Mouse (Mus musculus) heart, adult 2 months (tissue): ENCODE data around the gene Ccno.
A peak's percentile ranks its signal among the peaks of the same experiment; 100 is the strongest.

Experiments
- CTCF ChIP-seq: fragments of 200-600 bp; IDR thresholded peaks from 2 replicates; pipeline ENCODE4 v1.8.1; 2022; ENCODE audit warnings: antibody characterized with exemption, mild to moderate bottlenecking, moderate library complexity
- POLR2A ChIP-seq: fragments of 200-500 bp; IDR thresholded peaks from 2 replicates; pipeline ENCODE4 v1.6.1; 2011; ENCODE audit warnings: mild to moderate bottlenecking, low read depth, low read length, control low read depth; ENCODE audit not compliant: insufficient read depth

DNA sequence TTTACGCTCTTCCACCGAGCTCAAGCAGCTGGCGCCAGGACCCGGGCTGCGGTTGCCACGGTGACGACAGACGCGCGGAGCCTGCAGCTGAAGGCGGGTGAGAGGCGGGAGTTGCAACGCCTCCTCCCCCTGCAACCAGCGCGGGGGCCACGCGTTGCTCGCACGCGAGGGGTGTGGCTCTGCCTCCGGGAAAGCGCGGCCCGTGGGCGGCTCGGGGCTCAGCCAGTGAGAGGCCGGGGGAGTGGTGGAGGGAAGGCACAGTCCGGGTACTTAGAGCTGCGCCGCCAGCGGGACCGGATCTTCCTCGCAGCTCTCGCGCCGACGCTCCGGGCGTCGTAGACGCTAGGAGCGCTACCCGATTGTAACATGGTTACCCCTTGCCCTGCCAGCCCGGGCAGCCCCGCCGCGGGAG, at the start of gene Ccno:
- no peak for TF ChIP-seq CTCF
- peak; percentile 67; the same call in 1 of the 2 replicates for TF ChIP-seq POLR2A
